Mouse (Mus musculus): ENCODE measurements at regions not wholly inside any gene's neighbourhood (a gene's known extent, or its start where the extent isn't known, plus 50 kb on each side); places are given as distances from the start of the nearest gene placed in this dataset.

GRCm38 (mm10) chr4:105703408-105703807 lies 86.3 kb upstream of the Gm12728 start:
- DNase-seq (ENCODE audit: low spot score) (no peak), ATAC-seq (replicated peaks; ENCODE audit: insufficient number of reproducible peaks, low FRiP score, low TSS enrichment, low read depth) (no peak)
- no peaks in the 10 kb centered on the region for H3K9me3 ChIP-seq (replicated peaks; ENCODE audit: control insufficient read depth, low read length)
- H3K9ac ChIP-seq (replicated peaks; ENCODE audit: low read length): no peak overlapping the region
- WGBS: 76% methylated on average over 3 of the region's 3 CpGs
- H3K36me3 ChIP-seq (replicated peaks; ENCODE audit: control insufficient read depth, insufficient read depth, low read depth, low read length): no peaks in the 10 kb centered on the region
- no peak overlapping the region for H3K27ac ChIP-seq (replicated peaks; ENCODE audit: low read depth, low read length)
- no peaks in the 10 kb centered on the region for H3K4me1 ChIP-seq (ENCODE audit: control insufficient read depth, insufficient read depth, low read length)
- H3K27me3 ChIP-seq (ENCODE audit: control insufficient read depth, insufficient read depth, low read length): no peaks in the 10 kb centered on the region
- H3K4me2 ChIP-seq (ENCODE audit: low read depth, low read length): no peak overlapping the region
- H3K4me3 ChIP-seq (ENCODE audit: low read depth, low read length): no peak overlapping the region

- Histone ChIP-seq H3K4me2 (ENCODE audit: low read depth, low read length) (no peak overlapping the region), H3K4me1 (ENCODE audit: control insufficient read depth, insufficient read depth, low read length) (no peaks in the 10 kb centered on the region), H3K36me3 (replicated peaks; ENCODE audit: control insufficient read depth, insufficient read depth, low read depth, low read length) (no peaks in the 10 kb centered on the region), H3K9me3 (replicated peaks; ENCODE audit: control insufficient read depth, low read length) (no peaks in the 10 kb centered on the region), H3K9ac (replicated peaks; ENCODE audit: low read length) (no peak overlapping the region), H3K4me3 (ENCODE audit: low read depth, low read length) (no peak overlapping the region), H3K27me3 (ENCODE audit: control insufficient read depth, insufficient read depth, low read length) (no peaks in the 10 kb centered on the region), H3K27ac (replicated peaks; ENCODE audit: low read depth, low read length) (no peak overlapping the region)
- DNase-seq (ENCODE audit: low spot score) (no peak), ATAC-seq (replicated peaks; ENCODE audit: insufficient number of reproducible peaks, low FRiP score, low TSS enrichment, low read depth) (no peak)
- 92% methylated on average over 9 of the region's 9 CpGs for WGBS
Measured at GRCm38 (mm10) chr4:105704271-105704670, 85.4 kb upstream of the Gm12728 start.

GRCm38 (mm10) chr4:105705996-105706395 lies 83.7 kb upstream of the Gm12728 start:
- whole genome bisulfite sequencing: 69% methylated on average over 6 of the region's 6 CpGs
- ATAC-seq (replicated peaks; ENCODE audit: insufficient number of reproducible peaks, low FRiP score, low TSS enrichment, low read depth): no peak

GRCm38 (mm10) chr4:105708080-105708796 lies 81.4 kb upstream of the Gm12728 start:
- Histone ChIP-seq H3K27me3 (ENCODE audit: control insufficient read depth, insufficient read depth, low read length) (no peaks in the 10 kb centered on the region), H3K4me1 (ENCODE audit: control insufficient read depth, insufficient read depth, low read length) (no peaks in the 10 kb centered on the region), H3K27ac (replicated peaks; ENCODE audit: low read depth, low read length) (no peak overlapping the region), H3K36me3 (replicated peaks; ENCODE audit: control insufficient read depth, insufficient read depth, low read depth, low read length) (no peaks in the 10 kb centered on the region), H3K4me2 (ENCODE audit: low read depth, low read length) (no peak overlapping the region), H3K9me3 (replicated peaks; ENCODE audit: control insufficient read depth, low read length) (no peaks in the 10 kb centered on the region), H3K9ac (replicated peaks; ENCODE audit: low read length) (no peak overlapping the region), H3K4me3 (ENCODE audit: low read depth, low read length) (no peak overlapping the region)
- ATAC-seq (replicated peaks; ENCODE audit: insufficient number of reproducible peaks, low FRiP score, low TSS enrichment, low read depth) (no peak), DNase-seq (ENCODE audit: low spot score) (no peak)
- 83% methylated on average over 13 of the region's 13 CpGs for WGBS

More at GRCm38 (mm10) chr4:105705996-105706395, 83.7 kb upstream of the Gm12728 start:
- Histone ChIP-seq H3K9ac (replicated peaks; ENCODE audit: low read length) (no peak overlapping the region), H3K27ac (replicated peaks; ENCODE audit: low read depth, low read length) (no peak overlapping the region), H3K4me1 (ENCODE audit: control insufficient read depth, insufficient read depth, low read length) (no peaks in the 10 kb centered on the region), H3K36me3 (replicated peaks; ENCODE audit: control insufficient read depth, insufficient read depth, low read depth, low read length) (no peaks in the 10 kb centered on the region), H3K27me3 (ENCODE audit: control insufficient read depth, insufficient read depth, low read length) (no peaks in the 10 kb centered on the region), H3K4me3 (ENCODE audit: low read depth, low read length) (no peak overlapping the region), H3K9me3 (replicated peaks; ENCODE audit: control insufficient read depth, low read length) (no peaks in the 10 kb centered on the region), H3K4me2 (ENCODE audit: low read depth, low read length) (no peak overlapping the region)
- no peak for DNase-seq (ENCODE audit: low spot score)

- WGBS: 90% methylated on average over 6 of the region's 6 CpGs
- ATAC-seq (replicated peaks; ENCODE audit: insufficient number of reproducible peaks, low FRiP score, low TSS enrichment, low read depth): no peak
Measured at GRCm38 (mm10) chr4:105713956-105714355, 75.7 kb upstream of the Gm12728 start.

GRCm38 (mm10) chr4:105718080-105718479 lies 71.6 kb upstream of the Gm12728 start:
- Histone ChIP-seq H3K9ac (replicated peaks; ENCODE audit: low read length) (no peak overlapping the region), H3K9me3 (replicated peaks; ENCODE audit: control insufficient read depth, low read length) (no peaks in the 10 kb centered on the region), H3K4me3 (ENCODE audit: low read depth, low read length) (no peak overlapping the region), H3K27me3 (ENCODE audit: control insufficient read depth, insufficient read depth, low read length) (no peaks in the 10 kb centered on the region), H3K4me2 (ENCODE audit: low read depth, low read length) (no peak overlapping the region), H3K4me1 (ENCODE audit: control insufficient read depth, insufficient read depth, low read length) (no peaks in the 10 kb centered on the region), H3K36me3 (replicated peaks; ENCODE audit: control insufficient read depth, insufficient read depth, low read depth, low read length) (no peaks in the 10 kb centered on the region), H3K27ac (replicated peaks; ENCODE audit: low read depth, low read length) (no peak overlapping the region)
- no peak for ATAC-seq (replicated peaks; ENCODE audit: insufficient number of reproducible peaks, low FRiP score, low TSS enrichment, low read depth)
- WGBS: 79% methylated on average over 5 of the region's 5 CpGs
- no peak for DNase-seq (ENCODE audit: low spot score)

More at GRCm38 (mm10) chr4:105713956-105714355, 75.7 kb upstream of the Gm12728 start:
- DNase-seq (ENCODE audit: low spot score): no peak
- Histone ChIP-seq H3K27ac (replicated peaks; ENCODE audit: low read depth, low read length) (no peak overlapping the region), H3K9me3 (replicated peaks; ENCODE audit: control insufficient read depth, low read length) (no peaks in the 10 kb centered on the region), H3K27me3 (ENCODE audit: control insufficient read depth, insufficient read depth, low read length) (no peaks in the 10 kb centered on the region), H3K4me2 (ENCODE audit: low read depth, low read length) (no peak overlapping the region), H3K9ac (replicated peaks; ENCODE audit: low read length) (no peak overlapping the region), H3K36me3 (replicated peaks; ENCODE audit: control insufficient read depth, insufficient read depth, low read depth, low read length) (no peaks in the 10 kb centered on the region), H3K4me3 (ENCODE audit: low read depth, low read length) (no peak overlapping the region), H3K4me1 (ENCODE audit: control insufficient read depth, insufficient read depth, low read length) (no peaks in the 10 kb centered on the region)

- ATAC-seq (replicated peaks; ENCODE audit: insufficient number of reproducible peaks, low FRiP score, low TSS enrichment, low read depth): no peak
- WGBS: 31% methylated on average over 3 of the region's 3 CpGs
Measured at GRCm38 (mm10) chr4:105728696-105729095, 61.0 kb upstream of the Gm12728 start.

GRCm38 (mm10) chr4:105730900-105731299 lies 58.8 kb upstream of the Gm12728 start:
- Histone ChIP-seq H3K9me3 (replicated peaks; ENCODE audit: control insufficient read depth, low read length) (no peaks in the 10 kb centered on the region), H3K9ac (replicated peaks; ENCODE audit: low read length) (no peak overlapping the region), H3K27ac (replicated peaks; ENCODE audit: low read depth, low read length) (no peak overlapping the region), H3K36me3 (replicated peaks; ENCODE audit: control insufficient read depth, insufficient read depth, low read depth, low read length) (no peaks in the 10 kb centered on the region), H3K27me3 (ENCODE audit: control insufficient read depth, insufficient read depth, low read length) (no peaks in the 10 kb centered on the region), H3K4me1 (ENCODE audit: control insufficient read depth, insufficient read depth, low read length) (no peaks in the 10 kb centered on the region), H3K4me2 (ENCODE audit: low read depth, low read length) (no peak overlapping the region), H3K4me3 (ENCODE audit: low read depth, low read length) (no peak overlapping the region)
- no peak for ATAC-seq (replicated peaks; ENCODE audit: insufficient number of reproducible peaks, low FRiP score, low TSS enrichment, low read depth)
- no peak for DNase-seq (ENCODE audit: low spot score)
- WGBS: 55% methylated on average over 2 of the region's 2 CpGs

More at GRCm38 (mm10) chr4:105728696-105729095, 61.0 kb upstream of the Gm12728 start:
- no peak overlapping the region for H3K9ac ChIP-seq (replicated peaks; ENCODE audit: low read length)
- no peaks in the 10 kb centered on the region for H3K27me3 ChIP-seq (ENCODE audit: control insufficient read depth, insufficient read depth, low read length)
- H3K4me2 ChIP-seq (ENCODE audit: low read depth, low read length): no peak overlapping the region
- no peaks in the 10 kb centered on the region for H3K9me3 ChIP-seq (replicated peaks; ENCODE audit: control insufficient read depth, low read length)
- no peaks in the 10 kb centered on the region for H3K4me1 ChIP-seq (ENCODE audit: control insufficient read depth, insufficient read depth, low read length)
- no peak for DNase-seq (ENCODE audit: low spot score)
- no peaks in the 10 kb centered on the region for H3K36me3 ChIP-seq (replicated peaks; ENCODE audit: control insufficient read depth, insufficient read depth, low read depth, low read length)
- no peak overlapping the region for H3K4me3 ChIP-seq (ENCODE audit: low read depth, low read length)
- H3K27ac ChIP-seq (replicated peaks; ENCODE audit: low read depth, low read length): no peak overlapping the region

Measured in embryonic facial prominence, embryonic 11.5 days (tissue).